Mouse (Mus musculus) liver, adult 2 months (tissue): ENCODE results near the gene Mllt10. TPM values are rescaled to one million over a fixed set of nuclear protein-coding genes. Genes with fewer than 3 reads are reported as not detected.

Experiments used
- DNase-seq: peaks from one replicate; pipeline ENCODE4 v3.0.0-alpha.2; 2011; ENCODE audit warnings: low read depth, low spot score; ENCODE audit errors: extremely low read depth
- H3K27ac ChIP-seq: fragments of 200-500 bp; replicated peaks from 2 replicates; pipeline ENCODE4 v1.5.1; 2012; ENCODE audit warnings: low read depth, mild to moderate bottlenecking, control low read depth, inconsistent platforms, low read length; ENCODE audit not compliant: insufficient read depth
- H3K27me3 ChIP-seq: fragments of 200-500 bp; 2 replicates; pipeline ENCODE4 v1.6.1; 2012; ENCODE audit warnings: mild to moderate bottlenecking, moderate library complexity, low read length, inconsistent platforms; ENCODE audit not compliant: control insufficient read depth, insufficient read depth
- H3K36me3 ChIP-seq: fragments of 200-500 bp; 2 replicates; pipeline ENCODE4 v1.6.1; 2012; ENCODE audit warnings: low read length, inconsistent platforms; ENCODE audit not compliant: control insufficient read depth, insufficient read depth
- H3K4me1 ChIP-seq: fragments of 200-500 bp; 2 replicates; pipeline ENCODE4 v1.6.1; 2011; ENCODE audit warnings: low read length; ENCODE audit not compliant: control insufficient read depth, insufficient read depth
- H3K4me3 ChIP-seq: fragments of 200-500 bp; 2 replicates; pipeline ENCODE4 v1.5.1; 2011; ENCODE audit warnings: low read depth, mild to moderate bottlenecking, control low read depth, low read length, moderate library complexity; ENCODE audit not compliant: insufficient read depth
- H3K79me2 ChIP-seq: fragments of 200-500 bp; 2 replicates; pipeline ENCODE4 v1.6.1; 2012; ENCODE audit warnings: inconsistent platforms, mild to moderate bottlenecking, low read length, moderate library complexity; ENCODE audit not compliant: control insufficient read depth, insufficient read depth
- H3K9ac ChIP-seq: fragments of 200-500 bp; 2 replicates; pipeline ENCODE4 v1.6.1; 2012; ENCODE audit warnings: low read depth, mild to moderate bottlenecking, control low read depth, inconsistent platforms, low read length
- CTCF ChIP-seq: fragments of 200-500 bp; IDR thresholded peaks from 2 replicates; pipeline ENCODE4 v1.5.1; 2011; ENCODE audit warnings: low read depth, low read length, control low read depth
- POLR2A ChIP-seq: fragments of 200-500 bp; IDR thresholded peaks from 2 replicates; pipeline ENCODE4 v1.6.1; 2011; ENCODE audit warnings: low read length, control low read depth; ENCODE audit not compliant: insufficient read depth; ENCODE audit errors: extremely low read depth
- WGBS: fragments of 180-500 bp; shearing (Covaris S2); methylation state at CpG from one replicate; pipeline ENCODE4 v1.1.7; 2018; 5-methylcytosine and 5-hydroxymethylcytosine counted together
- polyA plus RNA-seq: library from polyadenylated mRNA; depleted of rRNA; stranded (reverse); fragments of >200 nt; gene quantifications from 2 replicates; pipeline ENCODE4 v1.2.3, GENCODE M21; 2012
- total RNA-seq: library from RNA; depleted of rRNA; stranded (reverse); fragments of >200 nt; gene quantifications from 2 replicates; pipeline ENCODE4 v1.2.3, GENCODE M21; 2014

The Mllt10 gene
- total and polyA plus RNA-seq, 2 experiments: 16.7 to 18.0 TPM

- H3K79me2 ChIP-seq: no peaks in the 10 kb centered on the region
- no peak overlapping the region for H3K27ac ChIP-seq
- H3K4me1 ChIP-seq: no peaks in the 10 kb centered on the region
- no peak overlapping the region for H3K4me3 ChIP-seq
- H3K9ac ChIP-seq: no peak overlapping the region
- 79% methylated on average over 3 of the region's 3 CpGs for WGBS
- no peak for DNase-seq
- no peaks in the 10 kb centered on the region for H3K36me3 ChIP-seq
- H3K27me3 ChIP-seq: peaks cover 9% of the 10 kb centered on the region; the same call in 1 of the 2 replicates
- TF ChIP-seq CTCF (no peak), POLR2A (no peak)
Measured at GRCm38 (mm10) chr2:18038141-18038752, 16.8 kb upstream of the Mllt10 start.

- H3K27ac ChIP-seq: no peak overlapping the region
- TF ChIP-seq POLR2A (no peak), CTCF (no peak)
- DNase-seq: no peak
- no peaks in the 10 kb centered on the region for H3K79me2 ChIP-seq
- WGBS: 91% methylated on average over 10 of the region's 10 CpGs
- no peak overlapping the region for H3K4me3 ChIP-seq
- no peaks in the 10 kb centered on the region for H3K4me1 ChIP-seq
- H3K9ac ChIP-seq: no peak overlapping the region
- no peaks in the 10 kb centered on the region for H3K36me3 ChIP-seq
- H3K27me3 ChIP-seq: peaks cover 9% of the 10 kb centered on the region; the same call in 1 of the 2 replicates
Measured at GRCm38 (mm10) chr2:18038895-18039371, 16.1 kb upstream of the Mllt10 start.

GRCm38 (mm10) chr2:18039566-18040290 is 15.3 kb upstream of the Mllt10 start:
- Histone ChIP-seq H3K27ac (no peak overlapping the region), H3K79me2 (no peaks in the 10 kb centered on the region), H3K9ac (no peak overlapping the region), H3K4me3 (no peak overlapping the region), H3K36me3 (no peaks in the 10 kb centered on the region), H3K4me1 (no peaks in the 10 kb centered on the region), H3K27me3 (peaks cover 9% of the 10 kb centered on the region; the same call in 1 of the 2 replicates)
- 56% methylated on average over 46 of the region's 46 CpGs for WGBS
- no peak for DNase-seq
- no peak for TF ChIP-seq CTCF
- TF ChIP-seq POLR2A: no peak

- 85% methylated on average over 27 of the region's 27 CpGs for whole genome bisulfite sequencing
- H3K79me2 ChIP-seq: no peaks in the 10 kb centered on the region
- DNase-seq: no peak
- H3K36me3 ChIP-seq: no peaks in the 10 kb centered on the region
- H3K4me1 ChIP-seq: no peaks in the 10 kb centered on the region
- TF ChIP-seq POLR2A (no peak), CTCF (no peak)
- H3K27ac ChIP-seq: no peak overlapping the region
- H3K27me3 ChIP-seq: peaks cover 9% of the 10 kb centered on the region; the same call in 1 of the 2 replicates
- H3K9ac ChIP-seq: no peak overlapping the region
- no peak overlapping the region for H3K4me3 ChIP-seq
Measured at GRCm38 (mm10) chr2:18040347-18041160, 14.5 kb upstream of the Mllt10 start.

GRCm38 (mm10) chr2:18041199-18041885 is 13.7 kb upstream of the Mllt10 start:
- Histone ChIP-seq H3K4me3 (no peak overlapping the region), H3K9ac (no peak overlapping the region), H3K4me1 (no peaks in the 10 kb centered on the region), H3K36me3 (no peaks in the 10 kb centered on the region), H3K27ac (no peak overlapping the region), H3K79me2 (no peaks in the 10 kb centered on the region), H3K27me3 (peaks cover 9% of the 10 kb centered on the region; the same call in 1 of the 2 replicates)
- WGBS: 77% methylated on average over 14 of the region's 14 CpGs
- TF ChIP-seq CTCF: no peak
- TF ChIP-seq POLR2A: no peak
- DNase-seq: no peak
